Mouse (Mus musculus): ENCODE data around the gene Htr6.
A peak's percentile ranks its signal among the peaks of the same experiment; 100 is the strongest.

Htr6 gene

GRCm38 (mm10) chr4:139044566-139044965 is 30.8 kb downstream of the Htr6 start:
- DNase-seq (ENCODE audit: low spot score): no peak

GRCm38 (mm10) chr4:139043600-139043999 is 31.8 kb downstream of the Htr6 start:
- no peak for DNase-seq (ENCODE audit: low spot score)

- DNase-seq (ENCODE audit: low spot score): no peak
Measured at GRCm38 (mm10) chr4:139042611-139043010, 32.8 kb downstream of the Htr6 start.

GRCm38 (mm10) chr4:139040084-139040839 is 35.1 kb downstream of the Htr6 start:
- no peak for DNase-seq (ENCODE audit: low spot score)

- peak; percentile 10 for DNase-seq (ENCODE audit: low spot score)
Measured at GRCm38 (mm10) chr4:139037795-139038607, 37.4 kb downstream of the Htr6 start.

- no peak for DNase-seq (ENCODE audit: low spot score)
Measured at GRCm38 (mm10) chr4:139035799-139036198, 39.6 kb downstream of the Htr6 start.

GRCm38 (mm10) chr4:139034942-139035341 is 40.4 kb downstream of the Htr6 start:
- no peak for DNase-seq (ENCODE audit: low spot score)

GRCm38 (mm10) chr4:139034540-139034939 is 40.8 kb downstream of the Htr6 start:
- no peak for DNase-seq (ENCODE audit: low spot score)

- no peak for DNase-seq (ENCODE audit: low spot score)
Measured at GRCm38 (mm10) chr4:139034010-139034367, 41.4 kb downstream of the Htr6 start.

- no peak for DNase-seq (ENCODE audit: low spot score)
Measured at GRCm38 (mm10) chr4:139033263-139034009, 41.9 kb downstream of the Htr6 start.

- no peak for DNase-seq (ENCODE audit: low spot score)
Measured at GRCm38 (mm10) chr4:139032521-139032920, 42.8 kb downstream of the Htr6 start.

GRCm38 (mm10) chr4:139030675-139031074 is 44.7 kb downstream of the Htr6 start:
- DNase-seq (ENCODE audit: low spot score): peak; percentile 10

- DNase-seq (ENCODE audit: low spot score): no peak
Measured at GRCm38 (mm10) chr4:139024379-139024778, 51.0 kb downstream of the Htr6 start.

- no peak for DNase-seq (ENCODE audit: low spot score)
Measured at GRCm38 (mm10) chr4:139020385-139020784, 55.0 kb downstream of the Htr6 start.

GRCm38 (mm10) chr4:139019413-139019812 is 56.0 kb downstream of the Htr6 start:
- DNase-seq (ENCODE audit: low spot score): no peak

GRCm38 (mm10) chr4:139018976-139019375 is 56.4 kb downstream of the Htr6 start:
- no peak for DNase-seq (ENCODE audit: low spot score)

- no peak for DNase-seq (ENCODE audit: low spot score)
Measured at GRCm38 (mm10) chr4:139018388-139018787, 57.0 kb downstream of the Htr6 start.

- no peak for DNase-seq (ENCODE audit: low spot score)
Measured at GRCm38 (mm10) chr4:139014793-139015192, 60.6 kb downstream of the Htr6 start.

GRCm38 (mm10) chr4:139013281-139013680 is 62.1 kb downstream of the Htr6 start:
- DNase-seq (ENCODE audit: low spot score): no peak

GRCm38 (mm10) chr4:139011201-139011702 is 64.1 kb downstream of the Htr6 start:
- peak; percentile 51 for DNase-seq (ENCODE audit: low spot score)
